Mouse (Mus musculus): Measurements from ENCODE around the gene Casq1. TPM values are rescaled to one million over a fixed set of nuclear protein-coding genes. Genes with fewer than 3 reads are reported as not detected.

Casq1 gene
- polyA plus RNA-seq, 1 experiment from 2014 or later, result 1.6 TPM

GRCm38 (mm10) chr1:172221297-172222063 lies 1.8 kb upstream of the Casq1 start:
- H3K27me3 ChIP-seq (ENCODE audit: low read depth, poor library complexity, severe bottlenecking), result no peaks in the 10 kb centered on the region
- H3K27ac ChIP-seq, result peak overlapping the region; percentile 83
- no peaks in the 10 kb centered on the region for H3K36me3 ChIP-seq
- peaks cover 51% of the 10 kb centered on the region for H3K4me1 ChIP-seq
- H3K9me3 ChIP-seq (replicated peaks), result no peaks in the 10 kb centered on the region
- no peak overlapping the region for H3K4me3 ChIP-seq
- 29% methylated on average over 11 of the region's 11 CpGs for WGBS
- DNase-seq (ENCODE audit: low spot score), result peak; percentile 58

GRCm38 (mm10) chr1:172220414-172220813 lies 746 bp upstream of the Casq1 start:
- H3K27me3 ChIP-seq (ENCODE audit: low read depth, poor library complexity, severe bottlenecking), result no peaks in the 10 kb centered on the region
- peaks cover 51% of the 10 kb centered on the region for H3K4me1 ChIP-seq
- no peak overlapping the region for H3K4me3 ChIP-seq
- H3K9me3 ChIP-seq (replicated peaks), result no peaks in the 10 kb centered on the region
- peak overlapping the region; percentile 83 for H3K27ac ChIP-seq
- WGBS, result 59% methylated on average over 10 of the region's 10 CpGs
- DNase-seq (ENCODE audit: low spot score), result no peak
- no peaks in the 10 kb centered on the region for H3K36me3 ChIP-seq

- DNase-seq (ENCODE audit: low spot score), result no peak
- no peaks in the 10 kb centered on the region for H3K9me3 ChIP-seq (replicated peaks)
- H3K27me3 ChIP-seq (ENCODE audit: low read depth, poor library complexity, severe bottlenecking), result no peaks in the 10 kb centered on the region
- peak overlapping the region; percentile 47 for H3K27ac ChIP-seq
- no peak overlapping the region for H3K4me3 ChIP-seq
- H3K4me1 ChIP-seq, result peaks cover 57% of the 10 kb centered on the region
- 65% methylated on average over 15 of the region's 15 CpGs for WGBS
- H3K36me3 ChIP-seq, result no peaks in the 10 kb centered on the region
These were observed 1.3 kb downstream of the Casq1 start for GRCm38 (mm10) chr1:172218164-172218910.

GRCm38 (mm10) chr1:172217148-172217547 lies 2.5 kb downstream of the Casq1 start:
- peak overlapping the region; percentile 91 for H3K27ac ChIP-seq
- H3K36me3 ChIP-seq, result no peaks in the 10 kb centered on the region
- H3K27me3 ChIP-seq (ENCODE audit: low read depth, poor library complexity, severe bottlenecking), result no peaks in the 10 kb centered on the region
- 0% methylated on average over 5 of the region's 5 CpGs for WGBS
- peaks cover 60% of the 10 kb centered on the region for H3K4me1 ChIP-seq
- no peaks in the 10 kb centered on the region for H3K9me3 ChIP-seq (replicated peaks)
- peak overlapping the region; percentile 42 for H3K4me3 ChIP-seq
- peak; percentile 97 for DNase-seq (ENCODE audit: low spot score)

GRCm38 (mm10) chr1:172214748-172215147 lies 4.9 kb downstream of the Casq1 start:
- no peak for DNase-seq (ENCODE audit: low spot score)
- Histone ChIP-seq H3K4me3 (no peak overlapping the region), H3K9me3 (replicated peaks) (no peaks in the 10 kb centered on the region), H3K27ac (no peak overlapping the region), H3K4me1 (peaks cover 36% of the 10 kb centered on the region), H3K36me3 (no peaks in the 10 kb centered on the region), H3K27me3 (ENCODE audit: low read depth, poor library complexity, severe bottlenecking) (no peaks in the 10 kb centered on the region)
- WGBS, result 79% methylated on average over 3 of the region's 3 CpGs

- H3K4me3 ChIP-seq, result no peak overlapping the region
- H3K9me3 ChIP-seq (replicated peaks), result no peaks in the 10 kb centered on the region
- no peaks in the 10 kb centered on the region for H3K36me3 ChIP-seq
- 85% methylated on average over 4 of the region's 4 CpGs for WGBS
- H3K27ac ChIP-seq, result peak overlapping the region; percentile 65
- no peak for DNase-seq (ENCODE audit: low spot score)
- H3K27me3 ChIP-seq (ENCODE audit: low read depth, poor library complexity, severe bottlenecking), result no peaks in the 10 kb centered on the region
- peaks cover 30% of the 10 kb centered on the region for H3K4me1 ChIP-seq
These were observed 5.9 kb downstream of the Casq1 start for GRCm38 (mm10) chr1:172213771-172214170.

- H3K27ac ChIP-seq, result peak overlapping the region; percentile 65
- H3K4me1 ChIP-seq, result peaks cover 24% of the 10 kb centered on the region
- no peak overlapping the region for H3K4me3 ChIP-seq
- H3K36me3 ChIP-seq, result no peaks in the 10 kb centered on the region
- H3K27me3 ChIP-seq (ENCODE audit: low read depth, poor library complexity, severe bottlenecking), result no peaks in the 10 kb centered on the region
- DNase-seq (ENCODE audit: low spot score), result no peak
- 61% methylated on average over 5 of the region's 5 CpGs for WGBS
- H3K9me3 ChIP-seq (replicated peaks), result no peaks in the 10 kb centered on the region
These were observed 6.9 kb downstream of the Casq1 start for GRCm38 (mm10) chr1:172212776-172213175.

GRCm38 (mm10) chr1:172207111-172207584 lies 12.5 kb downstream of the Casq1 start:
- peaks cover 54% of the 10 kb centered on the region for H3K4me1 ChIP-seq
- H3K36me3 ChIP-seq, result peaks cover 6% of the 10 kb centered on the region
- peak overlapping the region; percentile 68; the same call in 1 of the 2 replicates for H3K4me3 ChIP-seq
- no peaks in the 10 kb centered on the region for H3K9me3 ChIP-seq (replicated peaks)
- no peak for DNase-seq (ENCODE audit: low spot score)
- no peaks in the 10 kb centered on the region for H3K27me3 ChIP-seq (ENCODE audit: low read depth, poor library complexity, severe bottlenecking)
- H3K27ac ChIP-seq, result peak overlapping the region; percentile 91
- WGBS, result 25% methylated on average over 7 of the region's 7 CpGs

- Histone ChIP-seq H3K4me3 (peak within 1 kb of the TSS; percentile 68), H3K27ac (peak within 1 kb of the TSS; percentile 91), H3K4me1 (peaks cover 59% of the 10 kb centered on the region), H3K27me3 (ENCODE audit: low read depth, poor library complexity, severe bottlenecking) (no peaks in the 10 kb centered on the region), H3K9me3 (replicated peaks) (no peaks in the 10 kb centered on the region), H3K36me3 (peaks cover 15% of the 10 kb centered on the region)
- under 1% methylated on average over 40 of the region's 40 CpGs for WGBS
- DNase-seq (ENCODE audit: low spot score), result peak; percentile 88
These were observed 13.3 kb downstream of the Casq1 start, which contains the start of gene Pea15a for GRCm38 (mm10) chr1:172206141-172206917. Pea15a (minus strand) TSS chr1:172206804.

- WGBS, result 29% methylated on average over 3 of the region's 3 CpGs
- peak overlapping the region; percentile 68 for H3K4me3 ChIP-seq
- no peaks in the 10 kb centered on the region for H3K9me3 ChIP-seq (replicated peaks)
- DNase-seq (ENCODE audit: low spot score), result no peak
- peak overlapping the region; percentile 91 for H3K27ac ChIP-seq
- peaks cover 65% of the 10 kb centered on the region for H3K4me1 ChIP-seq
- peaks cover 21% of the 10 kb centered on the region for H3K36me3 ChIP-seq
- no peaks in the 10 kb centered on the region for H3K27me3 ChIP-seq (ENCODE audit: low read depth, poor library complexity, severe bottlenecking)
These were observed 14.0 kb downstream of the Casq1 start for GRCm38 (mm10) chr1:172205741-172206087.

GRCm38 (mm10) chr1:172204814-172205740 lies 14.6 kb downstream of the Casq1 start:
- Histone ChIP-seq H3K36me3 (peaks cover 27% of the 10 kb centered on the region), H3K9me3 (replicated peaks) (no peaks in the 10 kb centered on the region), H3K27ac (peak overlapping the region; percentile 77), H3K4me3 (peak overlapping the region; percentile 68), H3K27me3 (ENCODE audit: low read depth, poor library complexity, severe bottlenecking) (no peaks in the 10 kb centered on the region), H3K4me1 (peaks cover 71% of the 10 kb centered on the region)
- no peak for DNase-seq (ENCODE audit: low spot score)
- WGBS, result 46% methylated on average over 15 of the region's 15 CpGs
